Mouse (Mus musculus): Measurements from ENCODE around the gene Oit1.

DNA sequence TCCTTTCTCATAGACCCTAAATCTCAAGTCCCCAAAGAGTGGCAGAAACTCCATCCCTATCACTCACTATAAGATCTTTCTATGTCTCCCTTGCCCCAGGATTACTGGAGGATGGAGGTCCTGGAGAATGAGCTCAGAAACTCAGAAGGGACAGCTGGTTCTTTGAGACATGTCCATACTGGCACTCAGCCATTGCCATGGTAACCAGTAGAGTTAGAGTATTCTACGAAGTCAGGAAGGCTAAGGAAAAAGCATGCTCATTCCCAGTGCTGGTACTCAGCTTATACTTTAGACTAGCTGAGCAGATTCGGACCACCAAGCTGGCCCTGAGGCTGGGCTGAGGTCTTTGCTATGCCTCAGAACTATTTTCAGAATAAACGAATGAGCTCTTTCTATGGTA, 44.0 kb downstream of the Oit1 start:
- TF ChIP-seq CTCF (IDR thresholded peaks at IDR 0.05) (no peak), EP300 (IDR thresholded peaks at IDR 0.05) (no peak)
